Mouse (Mus musculus): ENCODE measurements around the gene Rimklb. TPM values are rescaled to one million over a fixed set of nuclear protein-coding genes. Genes with fewer than 3 reads are reported as not detected.
"Not testable (repeated sequence)": the region's sequence is repeated elsewhere in the genome, so short reads cannot be mapped to it uniquely, and the experiment has no call there.

The Rimklb gene
- 46.2 and 49.7 TPM in 2 replicates for polyA plus RNA-seq (2016; fragmentation: Nextera tagmentation; extraction: Ambion mirVana)

GRCm38 (mm10) chr6:122498661-122499060, at the start of gene Rimklb:
Rimklb (minus strand) TSS chr6:122498761.
- no peaks in the 10 kb centered on the region for H3K27me3 ChIP-seq
- H3K4me2 ChIP-seq (replicated peaks), result no peak within 1 kb of the TSS
- 71% methylated on average over 5 of the region's 5 CpGs for WGBS
- no peaks in the 10 kb centered on the region for H3K36me3 ChIP-seq
- no peak within 1 kb of the TSS for H3K4me3 ChIP-seq
- H3K4me1 ChIP-seq, result peaks cover 21% of the 10 kb centered on the region
- no peaks in the 10 kb centered on the region for H3K9me3 ChIP-seq
- no peak for ATAC-seq (ENCODE audit: insufficient number of reproducible peaks, insufficient read depth, low FRiP score, low TSS enrichment)
- H3K27ac ChIP-seq, result no peak within 1 kb of the TSS
- no peak within 1 kb of the TSS for H3K9ac ChIP-seq

DNA sequence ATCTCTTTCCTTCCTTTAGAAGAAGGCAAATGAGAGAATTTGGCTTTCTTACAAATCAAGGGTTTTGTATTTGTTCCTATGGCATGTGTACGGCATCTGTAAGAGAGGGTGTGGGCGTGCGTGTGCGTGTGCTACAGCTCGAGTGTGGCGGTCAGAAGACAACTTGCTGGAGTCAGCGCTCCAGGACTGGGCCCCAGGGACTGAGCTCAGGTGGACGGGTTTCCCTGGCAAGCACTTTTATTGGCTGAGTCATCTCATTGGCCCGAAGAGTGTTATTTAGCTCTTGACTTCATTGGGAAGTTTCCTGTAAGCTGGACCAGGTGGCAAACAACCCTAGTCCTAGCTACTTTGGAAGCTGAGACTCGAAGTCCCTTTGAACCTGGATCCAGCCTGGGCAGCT, 47.4 kb upstream of the Rimklb start:
- Histone ChIP-seq H3K27ac (no peak overlapping the region), H3K36me3 (no peaks in the 10 kb centered on the region), H3K27me3 (no peaks in the 10 kb centered on the region), H3K9ac (no peak overlapping the region), H3K4me3 (no peak overlapping the region), H3K4me1 (no peaks in the 10 kb centered on the region), H3K9me3 (no peaks in the 10 kb centered on the region), H3K4me2 (replicated peaks) (no peak overlapping the region)
- WGBS, result 85% methylated on average over 10 of the region's 10 CpGs
- ATAC-seq (ENCODE audit: insufficient number of reproducible peaks, insufficient read depth, low FRiP score, low TSS enrichment), result no peak

GRCm38 (mm10) chr6:122545289-122545882, 46.8 kb upstream of the Rimklb start:
- Histone ChIP-seq H3K4me1 (no peaks in the 10 kb centered on the region), H3K27me3 (no peaks in the 10 kb centered on the region), H3K4me3 (no peak overlapping the region), H3K4me2 (replicated peaks) (no peak overlapping the region), H3K9me3 (no peaks in the 10 kb centered on the region), H3K9ac (no peak overlapping the region), H3K36me3 (no peaks in the 10 kb centered on the region), H3K27ac (no peak overlapping the region)
- no peak for ATAC-seq (ENCODE audit: insufficient number of reproducible peaks, insufficient read depth, low FRiP score, low TSS enrichment)
- WGBS, result 63% methylated on average over 9 of the region's 9 CpGs

DNA sequence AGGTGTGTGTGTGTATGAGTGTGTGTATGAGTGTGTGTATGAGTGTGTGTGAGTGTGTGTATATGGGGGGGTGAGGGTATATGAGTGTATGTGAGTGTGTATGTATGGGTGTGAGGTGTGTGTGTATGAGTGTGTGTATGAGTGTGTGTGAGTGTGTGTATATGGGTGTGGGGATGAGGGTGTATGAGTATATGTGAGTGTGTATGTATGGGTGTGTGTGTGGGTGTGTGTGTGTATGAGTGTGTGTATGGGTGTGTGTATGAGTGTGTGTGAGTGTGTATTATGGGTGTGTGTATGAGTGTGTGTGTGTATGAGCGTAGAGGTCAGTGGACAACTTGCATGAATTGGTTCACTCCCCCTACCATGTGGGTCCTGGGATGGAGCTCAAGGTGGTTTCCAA, 46.1 kb upstream of the Rimklb start:
- no peak for ATAC-seq (ENCODE audit: insufficient number of reproducible peaks, insufficient read depth, low FRiP score, low TSS enrichment)
- WGBS, result 92% methylated on average over 1 of the region's 1 CpGs
- H3K4me3 ChIP-seq, result no peak overlapping the region
- no peak overlapping the region for H3K4me2 ChIP-seq (replicated peaks)
- H3K9ac ChIP-seq, result no peak overlapping the region
- no peaks in the 10 kb centered on the region for H3K9me3 ChIP-seq
- no peaks in the 10 kb centered on the region for H3K27me3 ChIP-seq
- no peaks in the 10 kb centered on the region for H3K4me1 ChIP-seq
- H3K36me3 ChIP-seq, result no peaks in the 10 kb centered on the region
- H3K27ac ChIP-seq, result no peak overlapping the region

GRCm38 (mm10) chr6:122543574-122543973, 45.0 kb upstream of the Rimklb start:
- Histone ChIP-seq H3K36me3 (no peaks in the 10 kb centered on the region), H3K9ac (no peak overlapping the region), H3K4me2 (replicated peaks) (no peak overlapping the region), H3K27ac (no peak overlapping the region), H3K9me3 (no peaks in the 10 kb centered on the region), H3K27me3 (no peaks in the 10 kb centered on the region), H3K4me3 (no peak overlapping the region), H3K4me1 (no peaks in the 10 kb centered on the region)
- no peak for ATAC-seq (ENCODE audit: insufficient number of reproducible peaks, insufficient read depth, low FRiP score, low TSS enrichment)
- 76% methylated on average over 5 of the region's 5 CpGs for WGBS

DNA sequence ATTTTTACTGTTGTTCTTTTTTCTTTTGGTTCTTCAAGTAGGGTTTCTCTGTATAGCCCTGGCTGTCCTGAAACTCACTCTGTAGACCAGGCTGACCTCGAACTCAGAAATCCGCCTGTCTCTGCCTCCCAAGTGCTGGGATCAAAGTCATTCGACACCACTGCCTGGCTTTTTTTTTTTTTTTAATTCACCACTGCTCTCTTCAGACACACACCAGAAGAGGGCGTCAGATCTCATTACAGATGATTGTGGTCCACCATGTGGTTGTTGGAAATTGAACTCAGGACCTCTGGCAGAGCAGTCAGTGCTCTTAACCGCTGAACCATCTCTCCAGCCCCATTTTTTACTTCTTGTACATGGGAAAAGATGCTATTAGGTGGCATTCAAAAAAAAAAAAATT, 43.9 kb upstream of the Rimklb start:
- H3K4me2 ChIP-seq (replicated peaks); H3K4me3 ChIP-seq; H3K27me3 ChIP-seq; ATAC-seq (ENCODE audit: insufficient number of reproducible peaks, insufficient read depth, low FRiP score, low TSS enrichment); H3K36me3 ChIP-seq; H3K27ac ChIP-seq; H3K9ac ChIP-seq; H3K9me3 ChIP-seq; H3K4me1 ChIP-seq: not testable (repeated sequence)
- 77% methylated on average over 5 of the region's 5 CpGs for WGBS

- Histone ChIP-seq H3K4me3 (no peak overlapping the region), H3K4me2 (replicated peaks) (no peak overlapping the region), H3K9me3 (no peaks in the 10 kb centered on the region), H3K27ac (no peak overlapping the region), H3K4me1 (no peaks in the 10 kb centered on the region), H3K27me3 (no peaks in the 10 kb centered on the region), H3K9ac (no peak overlapping the region), H3K36me3 (no peaks in the 10 kb centered on the region)
- WGBS, result 83% methylated on average over 9 of the region's 9 CpGs
- ATAC-seq (ENCODE audit: insufficient number of reproducible peaks, insufficient read depth, low FRiP score, low TSS enrichment), result no peak
Observed at GRCm38 (mm10) chr6:122539564-122539963, 41.0 kb upstream of the Rimklb start.

- no peaks in the 10 kb centered on the region for H3K27me3 ChIP-seq
- 31% methylated on average over 3 of the region's 3 CpGs for WGBS
- H3K27ac ChIP-seq, result no peak overlapping the region
- H3K4me3 ChIP-seq, result no peak overlapping the region
- no peaks in the 10 kb centered on the region for H3K36me3 ChIP-seq
- peaks cover 6% of the 10 kb centered on the region; the same call in 1 of the 2 replicates for H3K4me1 ChIP-seq
- ATAC-seq (ENCODE audit: insufficient number of reproducible peaks, insufficient read depth, low FRiP score, low TSS enrichment), result no peak
- no peak overlapping the region for H3K9ac ChIP-seq
- H3K9me3 ChIP-seq, result no peaks in the 10 kb centered on the region
- no peak overlapping the region for H3K4me2 ChIP-seq (replicated peaks)
Observed at GRCm38 (mm10) chr6:122534032-122534431, 35.5 kb upstream of the Rimklb start.

GRCm38 (mm10) chr6:122532883-122533302, 34.3 kb upstream of the Rimklb start:
- 9% methylated on average over 4 of the region's 4 CpGs for WGBS
- no peaks in the 10 kb centered on the region for H3K27me3 ChIP-seq
- H3K4me2 ChIP-seq (replicated peaks), result peak overlapping the region; percentile 38
- no peaks in the 10 kb centered on the region for H3K9me3 ChIP-seq
- 0 out of 2 replicates have a peak overlapping the region, but pooled peaks have one; percentile 9 for H3K4me3 ChIP-seq
- ATAC-seq (ENCODE audit: insufficient number of reproducible peaks, insufficient read depth, low FRiP score, low TSS enrichment), result no peak
- H3K9ac ChIP-seq, result no peak overlapping the region
- H3K27ac ChIP-seq, result 0 out of 2 replicates have a peak overlapping the region, but pooled peaks have one; percentile 3
- no peaks in the 10 kb centered on the region for H3K36me3 ChIP-seq
- H3K4me1 ChIP-seq, result peaks cover 6% of the 10 kb centered on the region; the same call in 1 of the 2 replicates

DNA sequence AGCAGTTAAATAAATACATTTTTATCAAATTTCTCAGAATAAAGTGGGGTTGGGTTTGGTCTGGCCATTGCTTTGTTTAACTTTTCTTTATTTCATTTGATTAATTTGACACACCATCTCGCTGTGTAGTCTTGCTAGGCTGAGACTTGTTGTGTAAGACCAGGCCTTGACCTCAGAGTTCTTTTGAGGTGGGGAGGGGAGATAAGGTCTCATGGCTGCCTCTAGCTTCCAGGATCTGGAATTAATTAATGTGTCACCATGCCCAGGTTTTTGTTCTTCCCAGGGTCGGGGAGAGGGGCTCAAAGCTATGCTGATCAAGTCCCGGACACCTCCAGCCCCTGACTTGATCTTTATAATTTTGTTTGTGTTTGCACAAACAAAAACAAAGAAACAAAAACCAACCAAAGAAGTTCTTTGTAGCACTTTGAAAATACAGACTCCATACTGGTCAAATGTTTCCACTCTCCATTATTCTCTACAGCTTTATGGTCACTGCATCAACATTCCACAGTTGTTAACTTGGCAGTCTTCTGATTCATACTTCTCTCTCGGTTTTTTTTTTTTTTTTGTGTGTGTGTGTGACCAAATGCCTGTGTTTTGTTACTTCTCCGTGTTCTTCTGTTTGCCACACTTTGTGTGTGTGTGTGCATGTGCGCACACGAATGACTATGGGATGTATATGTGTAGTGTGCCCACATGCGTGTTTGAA, 33.1 kb upstream of the Rimklb start:
- 56% methylated on average over 8 of the region's 8 CpGs for WGBS
- H3K27me3 ChIP-seq, result no peaks in the 10 kb centered on the region
- H3K4me1 ChIP-seq, result peaks cover 6% of the 10 kb centered on the region; the same call in 1 of the 2 replicates
- H3K9ac ChIP-seq, result no peak overlapping the region
- no peak overlapping the region for H3K4me2 ChIP-seq (replicated peaks)
- ATAC-seq (ENCODE audit: insufficient number of reproducible peaks, insufficient read depth, low FRiP score, low TSS enrichment), result no peak
- no peaks in the 10 kb centered on the region for H3K36me3 ChIP-seq
- no peaks in the 10 kb centered on the region for H3K9me3 ChIP-seq
- no peak overlapping the region for H3K27ac ChIP-seq
- H3K4me3 ChIP-seq, result no peak overlapping the region

DNA sequence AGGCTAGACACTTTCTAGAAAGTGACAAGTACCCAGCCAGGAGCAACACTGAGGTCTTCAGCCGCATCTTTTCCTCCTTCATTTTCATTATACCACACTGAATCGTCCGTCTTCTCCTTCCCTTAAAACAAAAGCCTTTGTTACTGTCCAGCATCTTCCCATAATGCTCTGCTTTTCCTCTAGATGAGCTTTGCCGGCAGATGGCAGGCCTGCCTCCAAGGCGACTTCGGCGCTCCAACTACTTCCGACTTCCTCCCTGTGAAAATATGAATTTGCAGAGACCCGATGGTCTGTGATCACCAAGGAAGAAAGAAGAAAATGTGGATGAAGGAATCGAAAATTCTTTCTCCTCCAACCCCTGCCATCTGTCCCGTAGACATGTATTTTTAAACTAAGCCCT, 29.6 kb upstream of the Rimklb start:
- 77% methylated on average over 11 of the region's 11 CpGs for WGBS
- no peak for ATAC-seq (ENCODE audit: insufficient number of reproducible peaks, insufficient read depth, low FRiP score, low TSS enrichment)
- Histone ChIP-seq H3K27ac (no peak overlapping the region), H3K4me3 (no peak overlapping the region), H3K36me3 (no peaks in the 10 kb centered on the region), H3K4me2 (replicated peaks) (no peak overlapping the region), H3K9ac (no peak overlapping the region), H3K9me3 (no peaks in the 10 kb centered on the region), H3K4me1 (peaks cover 3% of the 10 kb centered on the region; the same call in 1 of the 2 replicates), H3K27me3 (no peaks in the 10 kb centered on the region)

- no peak overlapping the region for H3K27ac ChIP-seq
- 65% methylated on average over 12 of the region's 12 CpGs for WGBS
Observed at GRCm38 (mm10) chr6:122527596-122527995, 29.0 kb upstream of the Rimklb start.

More at GRCm38 (mm10) chr6:122527596-122527995, 29.0 kb upstream of the Rimklb start:
- Histone ChIP-seq H3K36me3 (no peaks in the 10 kb centered on the region), H3K9me3 (no peaks in the 10 kb centered on the region), H3K27me3 (no peaks in the 10 kb centered on the region), H3K4me2 (replicated peaks) (no peak overlapping the region), H3K4me3 (no peak overlapping the region), H3K4me1 (no peaks in the 10 kb centered on the region), H3K9ac (no peak overlapping the region)
- no peak for ATAC-seq (ENCODE audit: insufficient number of reproducible peaks, insufficient read depth, low FRiP score, low TSS enrichment)
